Mouse (Mus musculus): ENCODE data around the gene Haus6. TPM values are rescaled to one million over a fixed set of nuclear protein-coding genes. Genes with fewer than 3 reads are reported as not detected.
"Not testable (repeated sequence)": the region's sequence is repeated elsewhere in the genome, so short reads cannot be mapped to it uniquely, and the experiment has no call there.

Haus6 gene
- polyA plus RNA-seq, 1 experiment from 2014 or later = 14.3 TPM

DNA sequence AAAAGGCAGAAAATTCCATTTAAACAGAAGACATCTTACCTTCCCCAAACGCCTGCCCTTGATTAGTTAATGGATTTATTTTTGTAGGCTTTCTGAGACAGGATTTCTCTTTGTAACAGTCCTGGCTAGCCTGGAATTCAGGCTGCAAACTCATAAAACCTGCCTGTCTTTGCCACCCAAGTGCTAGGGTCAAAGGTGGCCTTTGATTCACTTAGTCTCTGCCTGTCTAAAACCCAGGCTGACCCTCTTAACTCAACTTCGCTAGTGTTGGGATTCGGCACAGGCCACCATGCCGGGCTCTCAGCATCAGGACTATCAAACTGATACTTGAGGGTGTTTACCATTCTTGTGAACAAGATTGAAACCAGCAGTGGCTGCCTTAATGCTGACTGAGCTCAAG, 20.0 kb upstream of the Haus6 start:
- H3K9me3 ChIP-seq (replicated peaks; ENCODE audit: control insufficient read depth, low read length) = no peaks in the 10 kb centered on the region
- 38% methylated on average over 4 of the region's 4 CpGs for WGBS
- no peak overlapping the region for H3K9ac ChIP-seq (ENCODE audit: low read length)
- H3K4me1 ChIP-seq (ENCODE audit: control insufficient read depth, insufficient read depth, low read length) = no peaks in the 10 kb centered on the region
- no peak for ATAC-seq (ENCODE audit: insufficient read depth, low FRiP score)
- H3K36me3 ChIP-seq (ENCODE audit: control insufficient read depth, insufficient read depth, low read length) = no peaks in the 10 kb centered on the region
- H3K27me3 ChIP-seq (ENCODE audit: control insufficient read depth, insufficient read depth, low read length) = no peaks in the 10 kb centered on the region
- H3K4me2 ChIP-seq (ENCODE audit: low read depth, low read length) = no peak overlapping the region
- H3K4me3 ChIP-seq (replicated peaks; ENCODE audit: low read length) = no peak overlapping the region
- H3K27ac ChIP-seq (ENCODE audit: low read length) = no peak overlapping the region

DNA sequence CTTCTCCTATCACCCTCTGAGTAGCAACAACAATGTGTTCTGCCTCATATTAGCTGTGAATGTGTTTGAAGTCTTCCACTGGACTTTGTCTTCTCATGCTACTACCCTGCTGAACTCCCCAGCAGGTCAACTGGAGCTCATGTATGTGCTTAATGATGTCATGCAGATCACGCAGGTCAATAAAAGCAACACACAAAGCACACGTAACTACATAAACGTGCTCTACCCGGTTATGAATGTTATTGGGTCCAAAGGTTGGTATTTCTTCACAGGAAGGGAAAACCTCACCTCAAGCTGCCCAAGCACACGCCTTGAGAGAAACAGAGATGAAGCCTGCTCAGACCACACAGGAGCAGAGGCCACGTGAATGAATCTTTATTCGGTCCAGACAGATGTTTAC, 14.6 kb upstream of the Haus6 start:
- not testable (repeated sequence) for H3K36me3 ChIP-seq (ENCODE audit: control insufficient read depth, insufficient read depth, low read length); H3K9ac ChIP-seq (ENCODE audit: low read length); H3K4me3 ChIP-seq (replicated peaks; ENCODE audit: low read length); H3K27me3 ChIP-seq (ENCODE audit: control insufficient read depth, insufficient read depth, low read length); H3K27ac ChIP-seq (ENCODE audit: low read length); H3K4me1 ChIP-seq (ENCODE audit: control insufficient read depth, insufficient read depth, low read length); H3K4me2 ChIP-seq (ENCODE audit: low read depth, low read length); H3K9me3 ChIP-seq (replicated peaks; ENCODE audit: control insufficient read depth, low read length)
- 0 out of 2 replicates have a peak, but pooled peaks have one; percentile 60 for ATAC-seq (ENCODE audit: insufficient read depth, low FRiP score)
- 79% methylated on average over 7 of the region's 7 CpGs for WGBS

DNA sequence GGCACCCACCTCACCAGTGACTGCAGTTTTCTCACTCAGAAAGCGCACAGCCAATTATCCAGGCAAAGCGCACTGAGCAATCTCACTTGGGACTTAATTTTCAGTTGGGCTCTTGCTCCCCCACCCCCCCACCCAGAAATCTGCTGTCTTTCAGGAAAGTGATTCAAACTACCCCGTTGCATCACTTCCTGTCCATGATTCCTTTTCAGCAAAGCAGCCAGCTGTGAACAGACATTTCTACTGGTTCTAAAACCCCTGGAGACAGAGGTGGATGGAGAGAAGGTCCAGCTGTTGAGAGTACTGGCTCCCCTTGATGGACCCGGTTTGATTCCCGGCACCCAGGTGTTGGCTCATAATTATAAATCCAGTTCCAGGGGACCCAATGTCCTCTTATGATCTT, 13.6 kb upstream of the Haus6 start:
- Histone ChIP-seq H3K36me3 (ENCODE audit: control insufficient read depth, insufficient read depth, low read length) (no peaks in the 10 kb centered on the region), H3K27me3 (ENCODE audit: control insufficient read depth, insufficient read depth, low read length) (no peaks in the 10 kb centered on the region), H3K27ac (ENCODE audit: low read length) (no peak overlapping the region), H3K9me3 (replicated peaks; ENCODE audit: control insufficient read depth, low read length) (no peaks in the 10 kb centered on the region), H3K4me2 (ENCODE audit: low read depth, low read length) (no peak overlapping the region), H3K9ac (ENCODE audit: low read length) (no peak overlapping the region), H3K4me3 (replicated peaks; ENCODE audit: low read length) (no peak overlapping the region), H3K4me1 (ENCODE audit: control insufficient read depth, insufficient read depth, low read length) (no peaks in the 10 kb centered on the region)
- no peak for ATAC-seq (ENCODE audit: insufficient read depth, low FRiP score)
- WGBS = 75% methylated on average over 5 of the region's 5 CpGs

DNA sequence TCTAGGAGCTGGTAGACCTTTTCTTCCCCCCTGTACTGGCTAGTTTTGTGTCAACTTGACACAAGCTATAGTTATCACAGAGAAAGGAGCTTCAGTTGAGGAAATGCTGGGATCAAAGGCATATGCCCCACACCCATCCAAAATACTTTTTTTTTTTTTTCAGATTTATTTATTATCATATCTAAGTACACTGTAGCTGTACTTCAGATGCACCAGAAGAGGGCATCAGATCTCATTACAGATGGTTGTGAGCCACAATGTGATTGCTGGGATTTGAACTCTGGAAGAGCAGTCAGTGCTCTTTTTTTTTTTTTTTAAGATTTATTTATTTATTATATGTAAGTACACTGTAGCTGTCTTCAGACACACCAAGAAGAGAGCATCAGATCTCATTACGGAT, 10.7 kb upstream of the Haus6 start:
- not testable (repeated sequence) for H3K4me1 ChIP-seq (ENCODE audit: control insufficient read depth, insufficient read depth, low read length); H3K9ac ChIP-seq (ENCODE audit: low read length); H3K27ac ChIP-seq (ENCODE audit: low read length); H3K27me3 ChIP-seq (ENCODE audit: control insufficient read depth, insufficient read depth, low read length); H3K4me3 ChIP-seq (replicated peaks; ENCODE audit: low read length); H3K9me3 ChIP-seq (replicated peaks; ENCODE audit: control insufficient read depth, low read length); H3K36me3 ChIP-seq (ENCODE audit: control insufficient read depth, insufficient read depth, low read length); H3K4me2 ChIP-seq (ENCODE audit: low read depth, low read length); ATAC-seq (ENCODE audit: insufficient read depth, low FRiP score)
- WGBS = 88% methylated on average over 1 of the region's 1 CpGs

DNA sequence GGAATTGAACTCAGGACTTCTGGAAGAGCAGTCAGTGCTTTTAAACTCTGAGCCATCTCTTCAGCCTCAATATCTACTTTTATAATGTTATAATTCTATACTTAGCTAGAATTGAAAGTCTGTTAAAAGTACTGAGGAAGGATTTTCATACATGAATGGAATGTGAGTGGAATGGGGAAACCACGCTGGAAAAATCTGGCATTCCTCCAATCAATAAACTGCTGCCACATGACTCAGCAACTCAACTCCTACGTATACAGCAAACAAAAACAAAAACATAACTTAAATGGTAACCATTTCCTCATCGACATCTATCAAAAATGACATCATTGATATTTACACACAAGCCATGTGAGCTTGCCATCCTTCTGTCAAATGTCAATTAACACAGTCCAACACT, 10.3 kb upstream of the Haus6 start:
- WGBS = 58% methylated on average over 3 of the region's 3 CpGs
- H3K9me3 ChIP-seq (replicated peaks; ENCODE audit: control insufficient read depth, low read length) = no peaks in the 10 kb centered on the region
- no peak overlapping the region for H3K27ac ChIP-seq (ENCODE audit: low read length)
- no peaks in the 10 kb centered on the region for H3K36me3 ChIP-seq (ENCODE audit: control insufficient read depth, insufficient read depth, low read length)
- H3K27me3 ChIP-seq (ENCODE audit: control insufficient read depth, insufficient read depth, low read length) = no peaks in the 10 kb centered on the region
- no peak for ATAC-seq (ENCODE audit: insufficient read depth, low FRiP score)
- H3K4me2 ChIP-seq (ENCODE audit: low read depth, low read length) = no peak overlapping the region
- H3K4me3 ChIP-seq (replicated peaks; ENCODE audit: low read length) = no peak overlapping the region
- no peak overlapping the region for H3K9ac ChIP-seq (ENCODE audit: low read length)
- H3K4me1 ChIP-seq (ENCODE audit: control insufficient read depth, insufficient read depth, low read length) = no peaks in the 10 kb centered on the region

DNA sequence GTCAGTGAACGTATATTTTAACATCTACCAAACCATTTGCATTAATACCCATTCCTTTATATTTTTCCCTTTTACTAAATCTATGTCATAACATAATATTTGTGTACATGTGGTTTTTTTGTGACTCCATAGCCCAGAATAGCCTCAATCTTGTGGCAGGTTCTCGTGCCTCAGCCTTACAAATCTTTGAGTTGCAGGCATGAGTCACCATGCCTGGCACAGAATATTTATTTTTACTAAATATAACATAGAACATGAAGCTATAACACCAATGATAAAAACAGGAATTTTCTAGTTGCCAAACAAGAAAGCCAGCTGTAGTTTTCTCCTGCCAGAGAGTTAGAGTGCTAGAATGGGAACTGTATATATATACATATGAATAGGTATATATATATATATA, 8.7 kb upstream of the Haus6 start:
- Histone ChIP-seq H3K4me1 (ENCODE audit: control insufficient read depth, insufficient read depth, low read length) (no peaks in the 10 kb centered on the region), H3K9ac (ENCODE audit: low read length) (no peak overlapping the region), H3K27me3 (ENCODE audit: control insufficient read depth, insufficient read depth, low read length) (no peaks in the 10 kb centered on the region), H3K9me3 (replicated peaks; ENCODE audit: control insufficient read depth, low read length) (no peaks in the 10 kb centered on the region), H3K4me2 (ENCODE audit: low read depth, low read length) (no peak overlapping the region), H3K27ac (ENCODE audit: low read length) (no peak overlapping the region), H3K36me3 (ENCODE audit: control insufficient read depth, insufficient read depth, low read length) (no peaks in the 10 kb centered on the region), H3K4me3 (replicated peaks; ENCODE audit: low read length) (no peak overlapping the region)
- WGBS = 66% methylated on average over 2 of the region's 2 CpGs
- no peak for ATAC-seq (ENCODE audit: insufficient read depth, low FRiP score)

DNA sequence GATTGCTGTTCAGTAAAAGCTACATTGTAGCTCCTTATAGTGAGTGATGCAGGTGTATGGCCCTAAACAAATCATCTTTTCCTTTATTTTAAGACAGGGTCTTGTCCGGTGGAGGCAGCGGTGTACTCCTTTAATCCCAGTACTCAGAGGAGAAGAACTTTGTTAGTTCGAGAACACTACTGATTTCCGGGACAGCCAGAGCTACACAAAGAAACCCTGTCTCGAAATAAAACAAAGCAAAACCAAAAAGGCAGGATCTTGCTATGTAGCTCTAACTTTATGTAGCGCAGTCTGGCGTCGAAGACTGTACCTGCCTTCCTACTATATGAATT, 400 bp upstream of the Haus6 start:
- WGBS = 33% methylated on average over 8 of the region's 8 CpGs
- no peak; the same call in 1 of the 2 replicates for ATAC-seq (ENCODE audit: insufficient read depth, low FRiP score)
- no peaks in the 10 kb centered on the region for H3K27me3 ChIP-seq (ENCODE audit: control insufficient read depth, insufficient read depth, low read length)

DNA sequence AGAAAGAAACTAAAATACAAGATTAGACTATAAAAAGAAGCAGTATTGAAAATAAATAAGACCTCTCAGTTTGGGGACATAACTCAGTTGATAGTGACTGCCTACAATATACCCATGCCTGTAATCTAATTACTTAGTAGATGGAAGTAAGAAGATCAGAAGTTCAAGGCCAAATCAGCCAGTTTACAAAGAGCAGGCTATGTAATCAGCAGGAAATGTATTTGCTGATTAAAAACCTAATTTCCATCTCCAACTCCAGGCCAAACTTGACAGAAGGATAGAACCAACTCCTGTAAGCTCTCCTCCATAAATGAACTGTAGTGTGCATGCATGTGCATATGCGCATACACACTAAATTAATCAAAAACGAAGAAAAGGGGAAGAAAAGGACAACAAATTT, 20.6 kb downstream of the Haus6 start:
- Histone ChIP-seq H3K9me3 (replicated peaks; ENCODE audit: control insufficient read depth, low read length) (no peaks in the 10 kb centered on the region), H3K4me1 (ENCODE audit: control insufficient read depth, insufficient read depth, low read length) (no peaks in the 10 kb centered on the region), H3K27ac (ENCODE audit: low read length) (no peak overlapping the region), H3K9ac (ENCODE audit: low read length) (no peak overlapping the region), H3K4me3 (replicated peaks; ENCODE audit: low read length) (no peak overlapping the region), H3K27me3 (ENCODE audit: control insufficient read depth, insufficient read depth, low read length) (no peaks in the 10 kb centered on the region), H3K36me3 (ENCODE audit: control insufficient read depth, insufficient read depth, low read length) (peaks cover 14% of the 10 kb centered on the region; the same call in 1 of the 2 replicates), H3K4me2 (ENCODE audit: low read depth, low read length) (no peak overlapping the region)
- 89% methylated on average over 2 of the region's 2 CpGs for WGBS
- no peak for ATAC-seq (ENCODE audit: insufficient read depth, low FRiP score)

More for the DNA sequence above, 400 bp upstream of the Haus6 start:
- Histone ChIP-seq H3K4me3 (replicated peaks; ENCODE audit: low read length) (peak overlapping the region; percentile 94), H3K4me2 (ENCODE audit: low read depth, low read length) (peak overlapping the region; percentile 45), H3K27ac (ENCODE audit: low read length) (peak overlapping the region; percentile 42), H3K4me1 (ENCODE audit: control insufficient read depth, insufficient read depth, low read length) (peaks cover 5% of the 10 kb centered on the region), H3K36me3 (ENCODE audit: control insufficient read depth, insufficient read depth, low read length) (no peaks in the 10 kb centered on the region), H3K9ac (ENCODE audit: low read length) (peak overlapping the region; percentile 72), H3K9me3 (replicated peaks; ENCODE audit: control insufficient read depth, low read length) (no peaks in the 10 kb centered on the region)

DNA sequence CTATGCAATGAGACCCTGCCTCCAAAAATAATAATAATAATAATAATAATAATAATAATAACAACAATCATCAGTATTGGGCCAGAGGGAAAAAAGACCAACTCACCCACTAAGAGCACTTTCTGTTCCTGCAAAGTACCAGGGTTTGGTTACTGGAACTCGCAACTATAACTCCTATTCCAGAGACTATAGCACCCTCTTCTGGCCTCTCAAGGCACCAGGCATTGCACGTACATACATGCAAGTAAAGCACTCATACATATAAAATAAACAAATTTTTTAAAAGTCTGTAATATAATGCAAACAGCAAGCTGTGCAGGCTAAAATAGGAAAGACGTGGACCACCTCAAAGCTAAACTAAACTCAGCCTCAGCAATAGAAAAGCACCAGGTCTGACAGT, 23.6 kb downstream of the Haus6 start:
- H3K36me3 ChIP-seq (ENCODE audit: control insufficient read depth, insufficient read depth, low read length) = peaks cover 14% of the 10 kb centered on the region; the same call in 1 of the 2 replicates
- WGBS = 87% methylated on average over 3 of the region's 3 CpGs
- no peak overlapping the region for H3K4me2 ChIP-seq (ENCODE audit: low read depth, low read length)
- H3K9ac ChIP-seq (ENCODE audit: low read length) = no peak overlapping the region
- H3K4me3 ChIP-seq (replicated peaks; ENCODE audit: low read length) = no peak overlapping the region
- no peak overlapping the region for H3K27ac ChIP-seq (ENCODE audit: low read length)
- H3K4me1 ChIP-seq (ENCODE audit: control insufficient read depth, insufficient read depth, low read length) = no peaks in the 10 kb centered on the region
- H3K27me3 ChIP-seq (ENCODE audit: control insufficient read depth, insufficient read depth, low read length) = no peaks in the 10 kb centered on the region
- no peaks in the 10 kb centered on the region for H3K9me3 ChIP-seq (replicated peaks; ENCODE audit: control insufficient read depth, low read length)
- no peak for ATAC-seq (ENCODE audit: insufficient read depth, low FRiP score)

DNA sequence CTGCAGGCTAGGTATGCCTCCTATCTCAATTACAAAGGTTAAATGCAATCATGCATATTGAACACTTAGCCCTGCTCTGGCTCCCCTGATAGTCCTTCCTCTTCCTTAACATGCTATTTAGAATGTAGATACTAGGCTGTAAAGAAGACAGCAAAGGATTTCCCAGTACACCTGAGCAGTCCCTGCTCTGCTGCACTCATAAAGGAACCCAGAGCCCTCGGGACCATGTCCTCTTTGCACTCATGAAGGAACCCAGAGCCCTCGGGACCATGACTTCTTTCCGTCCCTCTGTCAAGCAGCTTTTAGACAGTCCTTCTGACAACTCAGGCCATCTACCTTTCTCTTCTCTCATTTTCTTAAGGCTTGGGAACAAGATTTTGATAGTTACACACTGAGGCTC, 31.3 kb downstream of the Haus6 start:
- ATAC-seq (ENCODE audit: insufficient read depth, low FRiP score) = no peak
- H3K4me3 ChIP-seq (replicated peaks; ENCODE audit: low read length) = no peak overlapping the region
- H3K36me3 ChIP-seq (ENCODE audit: control insufficient read depth, insufficient read depth, low read length) = peaks cover 11% of the 10 kb centered on the region
- H3K27me3 ChIP-seq (ENCODE audit: control insufficient read depth, insufficient read depth, low read length) = no peaks in the 10 kb centered on the region
- no peak overlapping the region for H3K27ac ChIP-seq (ENCODE audit: low read length)
- H3K4me2 ChIP-seq (ENCODE audit: low read depth, low read length) = no peak overlapping the region
- peaks cover 16% of the 10 kb centered on the region for H3K4me1 ChIP-seq (ENCODE audit: control insufficient read depth, insufficient read depth, low read length)
- 79% methylated on average over 3 of the region's 3 CpGs for WGBS
- H3K9me3 ChIP-seq (replicated peaks; ENCODE audit: control insufficient read depth, low read length) = no peaks in the 10 kb centered on the region
- no peak overlapping the region for H3K9ac ChIP-seq (ENCODE audit: low read length)
